Mouse (Mus musculus) embryonic facial prominence, embryonic 14.5 days (tissue): Measurements from ENCODE around the gene Ccdc152. TPM values are rescaled to one million over a fixed set of nuclear protein-coding genes. Genes with fewer than 3 reads are reported as not detected.

Source experiments
- ATAC-seq: fragments of 200-750 bp; cut with Nextera tagmentation; 2 replicates; pipeline ENCODE4 v1.8.0; 2017; ENCODE audit warnings: low read depth, moderate number of reproducible peaks, moderate TSS enrichment
- DNase-seq: peaks from one replicate; pipeline ENCODE4 v3.0.0-alpha.2; 2015; ENCODE audit warnings: low spot score
- H3K27ac ChIP-seq: fragments of 300-500 bp; sonication (generic); replicated peaks from 2 replicates; pipeline ENCODE4 v1.5.1; 2014; ENCODE audit warnings: low read depth, mild to moderate bottlenecking, low read length, moderate library complexity
- H3K27me3 ChIP-seq: fragments of 300-500 bp; sonication (generic); replicated peaks from 2 replicates; pipeline ENCODE4 v1.6.1; 2014; ENCODE audit warnings: low read length; ENCODE audit not compliant: control insufficient read depth, insufficient read depth
- H3K36me3 ChIP-seq: fragments of 300-500 bp; sonication (generic); 2 replicates; pipeline ENCODE4 v1.6.1; 2014; ENCODE audit warnings: low read length, mixed read lengths; ENCODE audit not compliant: control insufficient read depth, insufficient read depth
- H3K4me1 ChIP-seq: fragments of 300-500 bp; sonication (generic); 2 replicates; pipeline ENCODE4 v1.6.1; 2014; ENCODE audit warnings: antibody characterized with exemption, low read length; ENCODE audit not compliant: control insufficient read depth, insufficient read depth
- H3K4me2 ChIP-seq: fragments of 300-500 bp; sonication (generic); 2 replicates; pipeline ENCODE4 v1.6.1; 2014; ENCODE audit warnings: low read depth, mild to moderate bottlenecking, low read length, moderate library complexity, mixed read lengths
- H3K4me3 ChIP-seq: fragments of 300-500 bp; sonication (generic); 2 replicates; pipeline ENCODE4 v1.5.1; 2014; ENCODE audit warnings: low read depth, mild to moderate bottlenecking, low read length
- H3K9ac ChIP-seq: fragments of 300-500 bp; sonication (generic); 2 replicates; pipeline ENCODE4 v1.6.1; 2014; ENCODE audit warnings: low read depth, mild to moderate bottlenecking, low read length, moderate library complexity, mixed read lengths
- H3K9me3 ChIP-seq: fragments of 300-500 bp; sonication (generic); 2 replicates; pipeline ENCODE4 v1.6.1; 2016; ENCODE audit warnings: low read length; ENCODE audit not compliant: control insufficient read depth
- WGBS: fragments of 180-500 bp; shearing (Covaris S2); extraction: QIAGEN DNeasy Blood & Tissue Kit; methylation state at CpG from one replicate; pipeline ENCODE4 v1.1.7; 2014; 5-methylcytosine and 5-hydroxymethylcytosine counted together
- polyA plus RNA-seq: library from polyadenylated mRNA; unstranded; fragments of >200 nt; fragmentation: Nextera tagmentation; extraction: Ambion mirVana; gene quantifications from 2 replicates; pipeline ENCODE4 v1.2.1, GENCODE M21; 2014

Ccdc152 gene
- polyA plus RNA-seq, 1 experiment from 2014 or later = 0.31 TPM

DNA sequence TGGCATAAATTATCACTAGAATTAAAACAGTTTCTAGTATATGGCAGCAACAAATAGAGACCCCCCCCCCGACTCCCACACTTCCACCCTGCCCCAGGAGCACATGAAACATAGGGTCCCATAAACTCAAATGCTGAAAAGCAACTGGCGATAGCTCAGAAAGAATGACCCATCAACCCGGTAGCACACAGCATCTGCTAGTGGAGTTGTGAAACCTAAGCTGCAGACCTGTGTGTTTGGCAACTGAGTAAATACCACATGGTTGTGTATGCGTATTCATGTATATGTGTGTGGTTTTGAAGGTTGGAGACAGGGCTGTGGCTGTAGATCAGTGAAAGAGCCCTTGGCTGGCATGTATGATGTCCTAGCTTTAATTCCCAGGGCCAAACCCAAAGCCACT, 72.3 kb downstream of the Ccdc152 start:
- Histone ChIP-seq H3K27me3 (no peaks in the 10 kb centered on the region), H3K36me3 (no peaks in the 10 kb centered on the region), H3K9ac (no peak overlapping the region), H3K9me3 (no peaks in the 10 kb centered on the region), H3K27ac (no peak overlapping the region), H3K4me3 (no peak overlapping the region), H3K4me1 (peaks cover 4% of the 10 kb centered on the region; the same call in 1 of the 2 replicates), H3K4me2 (no peak overlapping the region)
- DNase-seq (no peak), ATAC-seq (no peak)
- 79% methylated on average over 4 of the region's 4 CpGs for WGBS

Other genes starting within 250 kb of the Ccdc152 start
- gene Selenop, start 35.0 kb downstream of the Ccdc152 start, polyA plus RNA-seq = 193 and 205 TPM in 2 replicates